Comparison of ENCODE assay signal across 30 mouse cellular contexts in genomic region chr3:30466031-30466650, GRCm38 (mm10).
DNase-seq lines count a peak whose midpoint lies in the region; ATAC-seq and TF ChIP-seq lines count a peak whose summit lies in the region.
"Had no signal": no experiment of that assay in that cellular context is flagged by ENCODE, and none has a peak within 500 bp of the region (broad histone marks: within the 10 kb centered on the region; RNA-seq: fewer than 3 reads in every experiment).

No protein-coding gene starts in this region.

- no peaks in the 10 kb centered on the region for H3K27me3 ChIP-seq in heart, embryonic 11.5 days (ENCODE audit: control insufficient read depth, insufficient read depth, low read length)
- H3K27me3 ChIP-seq: forebrain, embryonic 12.5 days; limb, embryonic 12.5 days; liver, embryonic 15.5 days; midbrain, embryonic 15.5 days; neural tube, embryonic 15.5 days had no signal

- H3K36me3 ChIP-seq in heart, embryonic 11.5 days (ENCODE audit: control insufficient read depth, insufficient read depth, low read length), result no peaks in the 10 kb centered on the region
- H3K36me3 ChIP-seq: forebrain, embryonic 12.5 days; hindbrain, embryonic 13.5 days; liver, embryonic 15.5 days; midbrain, embryonic 15.5 days; neural tube, embryonic 15.5 days had no signal

- no peak for TF ChIP-seq CTCF in left cerebral cortex, adult 2 months (IDR thresholded peaks at IDR 0.05)

- 57% methylated on average over 11 of the region's 11 CpGs for WGBS in heart, embryonic 11.5 days (ENCODE audit: insufficient replicate concordance)

- no peaks in the 10 kb centered on the region for H3K9me3 ChIP-seq in heart, embryonic 11.5 days (replicated peaks; ENCODE audit: control insufficient read depth, low read length)
- H3K9me3 ChIP-seq: forebrain, embryonic 12.5 days; hindbrain, embryonic 13.5 days; limb, embryonic 12.5 days; liver, embryonic 15.5 days; midbrain, embryonic 15.5 days; neural tube, embryonic 15.5 days had no signal

- no peak for ATAC-seq in heart, embryonic 11.5 days (replicated peaks; ENCODE audit: insufficient number of reproducible peaks, low FRiP score, low TSS enrichment)
- ATAC-seq: forebrain, postnatal 0 days; intestine, embryonic 16.5 days; midbrain, embryonic 15.5 days had no signal

- peaks cover 7% of the 10 kb centered on the region for H3K4me1 ChIP-seq in heart, embryonic 11.5 days (ENCODE audit: control insufficient read depth, insufficient read depth, low read length)
- H3K4me1 ChIP-seq: hindbrain, embryonic 13.5 days; liver, embryonic 15.5 days; midbrain, embryonic 15.5 days; neural tube, embryonic 15.5 days had no signal

- DNase-seq in heart, adult 8-10 months (ENCODE audit: low spot score), result peak; percentile 49
- no peak for DNase-seq in left cerebral cortex, adult 2 months (ENCODE audit: extremely low spot score in 1 of 2, low spot score in 2 of 2)
- DNase-seq in left cerebral cortex, postnatal 14 days (ENCODE audit: low spot score in 2 of 2), result no peak
- DNase-seq in ES-CJ7 (ENCODE audit: low read depth, low spot score) (peak; percentile 18), ZHBTc4 (ENCODE audit: low read depth, low spot score) (peak; percentile 34)
- DNase-seq in adrenal gland, adult 18-20 months (ENCODE audit: low spot score in 2 of 2), result no peak
- DNase-seq in testis, postnatal 14 days (ENCODE audit: low spot score), result no peak
- DNase-seq: adrenal gland, postnatal 14 days; cerebellum, adult 18-20 months; cerebellum, postnatal 10 days; forebrain, postnatal 0 days; gastrocnemius, postnatal 10 days; kidney, adult 8-10 months; kidney, postnatal 4 days; layer of hippocampus, adult 9-11 months; right cerebral cortex, adult 18-20 months; thymus, adult 2 months; thymus, postnatal 36 days had no signal

- no peak overlapping the region for H3K9ac ChIP-seq in heart, embryonic 11.5 days (ENCODE audit: low read depth, low read length)
- H3K9ac ChIP-seq: forebrain, embryonic 12.5 days; forebrain, postnatal 0 days; hindbrain, embryonic 13.5 days; limb, embryonic 12.5 days; liver, embryonic 15.5 days; midbrain, embryonic 15.5 days; neural tube, embryonic 15.5 days had no signal

- no peak overlapping the region for H3K4me3 ChIP-seq in heart, embryonic 11.5 days (ENCODE audit: low read depth, low read length)
- no peak overlapping the region for H3K4me3 ChIP-seq in left cerebral cortex, adult 2 months
- H3K4me3 ChIP-seq: erythroblast, embryonic 14.5 days; forebrain, embryonic 12.5 days; hindbrain, embryonic 13.5 days; limb, embryonic 12.5 days; liver, embryonic 15.5 days; midbrain, embryonic 15.5 days; neural tube, embryonic 15.5 days had no signal

- intact Hi-C loops in left cerebral cortex, adult 2 months (cut with DNase I), result no loop called here
- intact Hi-C loops in left cerebral cortex, postnatal 14 days (cut with DNase I), result no loop called here

- no peak overlapping the region for H3K27ac ChIP-seq in heart, embryonic 11.5 days (ENCODE audit: low read depth, low read length)
- H3K27ac ChIP-seq in left cerebral cortex, adult 2 months, result peak overlapping the region; percentile 1; the same call in 1 of the 2 replicates
- H3K27ac ChIP-seq: forebrain, embryonic 12.5 days; hindbrain, embryonic 13.5 days; kidney, postnatal 0 days; limb, embryonic 12.5 days; liver, embryonic 15.5 days; macrophage; midbrain, embryonic 15.5 days; neural tube, embryonic 15.5 days; stomach, postnatal 0 days had no signal

- no peak overlapping the region for H3K4me2 ChIP-seq in heart, embryonic 11.5 days
- H3K4me2 ChIP-seq: forebrain, embryonic 12.5 days; hindbrain, embryonic 13.5 days; limb, embryonic 12.5 days; liver, embryonic 15.5 days; midbrain, embryonic 15.5 days; neural tube, embryonic 15.5 days had no signal

Comparison
In these comparisons a context has a peak if more than half of its experiments do, and no peak if none do; other contexts are left out.
1. DNase-seq: peak in heart, adult 8-10 months (single experiment), ES-CJ7 (single experiment) and ZHBTc4 (single experiment); none in left cerebral cortex, adult 2 months (0 of 2), left cerebral cortex, postnatal 14 days (0 of 2), adrenal gland, adult 18-20 months (0 of 2) and testis, postnatal 14 days (single experiment).